10 mouse cellular contexts compared by ENCODE assay signal in genomic region chr7:139220303-139220702, GRCm38 (mm10). TPM values are rescaled to one million over a fixed set of nuclear protein-coding genes. Genes with fewer than 3 reads are reported as not detected.
DNase-seq lines count a peak whose midpoint lies in the region; ATAC-seq lines count a peak whose summit lies in the region.
"Had no signal": no experiment of that assay in that cellular context is flagged by ENCODE, and none has a peak within 500 bp of the region (broad histone marks: within the 10 kb centered on the region; RNA-seq: fewer than 3 reads in every experiment).

No protein-coding gene starts in this region.

- DNase-seq in heart, adult 18-20 months, result peak; percentile 56 to 76
- DNase-seq in heart, postnatal 36 days, result no peak
- peak; percentile 39 for DNase-seq in ES-CJ7 (ENCODE audit: low read depth, low spot score)
- peak; percentile 82 for DNase-seq in fibroblast of lung, adult 2 months (ENCODE audit: low read depth)
- DNase-seq in lung, postnatal 25 days (ENCODE audit: low spot score), result peak; percentile 49
- no peak for DNase-seq in T-cell, adult 2 months (ENCODE audit: low spot score)
- DNase-seq in spleen, adult 18-20 months, result no peak

- no peak for ATAC-seq in cerebellum, adult (ENCODE audit: insufficient number of reproducible peaks, low FRiP score, low TSS enrichment)
- ATAC-seq: liver, embryonic 12.5 days; Patski had no signal

- intact Hi-C loops in heart, postnatal 36 days (cut with DNase I), result no loop called here

RNA-seq across cellular contexts. Expression of gene Stk32c, which starts 7.2 kb away (rescaled TPM):
- under 1 TPM; 0.51 to 0.92 TPM for total RNA-seq in heart, adult 18-20 months (2021)
- under 1 TPM; 0.60 to 0.86 TPM for total RNA-seq in heart, postnatal 36 days (2021)

RNA-seq across cellular contexts. Expression of gene Lrrc27, which starts 7.5 kb away (rescaled TPM):
- 10 to 100 TPM; 13.6 to 16.2 TPM for total RNA-seq in heart, adult 18-20 months (2021)
- total RNA-seq in heart, postnatal 36 days (2021), result 10 to 100 TPM; 17.0 to 22.3 TPM

RNA-seq across cellular contexts. Expression of gene Pwwp2b, which starts 28.0 kb away (rescaled TPM):
- total RNA-seq in heart, adult 18-20 months (2021), result 10 to 100 TPM in 1 of 2 experiments, 1 to 10 TPM in 1; 8.8 to 11.3 TPM
- total RNA-seq in heart, postnatal 36 days (2021), result 1 to 10 TPM; 9.5 to 9.7 TPM

Comparison
In these comparisons a context has a peak if more than half of its experiments do, and no peak if none do; other contexts are left out.
1. DNase-seq: peak in heart, adult 18-20 months (2 of 2), ES-CJ7 (single experiment), fibroblast of lung, adult 2 months (single experiment) and lung, postnatal 25 days (single experiment); none in heart, postnatal 36 days (0 of 2), T-cell, adult 2 months (single experiment) and spleen, adult 18-20 months (0 of 2).